Comparison of ENCODE assay signal across 8 mouse cellular contexts in genomic region chr1:186609793-186610233, GRCm38 (mm10).
DNase-seq lines count a peak whose midpoint lies in the region; ATAC-seq and TF ChIP-seq lines count a peak whose summit lies in the region.

No protein-coding gene starts in this region.

- no peaks in the 10 kb centered on the region for H3K9me3 ChIP-seq in forebrain, embryonic 16.5 days (ENCODE audit: control insufficient read depth, low read length)

- no peak overlapping the region for H3K4me3 ChIP-seq in forebrain, embryonic 16.5 days (replicated peaks; ENCODE audit: low read length)
- H3K4me3 ChIP-seq in lung, adult 2 months (replicated peaks; ENCODE audit: extremely low read depth, low read depth, low read length) = no peak overlapping the region

- WGBS in forebrain, embryonic 16.5 days = 2% methylated on average over 9 of the region's 10 CpGs
- 6% methylated on average over 10 of the region's 10 CpGs for WGBS in lung, adult 2 months

- no peaks in the 10 kb centered on the region for H3K36me3 ChIP-seq in forebrain, embryonic 16.5 days (ENCODE audit: control insufficient read depth, insufficient read depth)

- H3K27me3 ChIP-seq in forebrain, embryonic 16.5 days (replicated peaks; ENCODE audit: control insufficient read depth, insufficient read depth, low read length) = no peaks in the 10 kb centered on the region

- H3K4me2 ChIP-seq in forebrain, embryonic 16.5 days (ENCODE audit: low read length) = peak overlapping the region; percentile 35

- TF ChIP-seq CTCF in lung, adult 2 months (IDR thresholded peaks at IDR 0.05; ENCODE audit: insufficient read depth, low read length) = no peak

- TF ChIP-seq POLR2A in lung, adult 2 months (IDR thresholded peaks at IDR 0.05; ENCODE audit: borderline replicate concordance, extremely low read depth, low read depth, low read length) = no peak

- peak; percentile 68 to 71 for DNase-seq in cerebellum, postnatal 10 days
- no peak for DNase-seq in cerebellum, adult 9-11 months
- peak; percentile 88 for DNase-seq in adipocyte (ENCODE audit: low spot score)
- DNase-seq in heart, postnatal 4 days = peak; percentile 66
- DNase-seq in lung, adult 2 months = peak; percentile 20
- peak; percentile 24 for DNase-seq in right cerebral cortex, postnatal 25 days
- DNase-seq in spleen, postnatal 4 days (ENCODE audit: low spot score in 2 of 2) = no peak

- peaks cover 9% of the 10 kb centered on the region for H3K4me1 ChIP-seq in forebrain, embryonic 16.5 days (replicated peaks; ENCODE audit: control insufficient read depth, insufficient read depth, low read length)
- peaks cover 4% of the 10 kb centered on the region for H3K4me1 ChIP-seq in lung, adult 2 months (ENCODE audit: control insufficient read depth, insufficient read depth, low read length)

- peak; percentile 80 for ATAC-seq in forebrain, embryonic 16.5 days

- 0 out of 2 replicates have a peak overlapping the region, but pooled peaks have one; percentile 22 for H3K9ac ChIP-seq in forebrain, embryonic 16.5 days (replicated peaks; ENCODE audit: low read depth, low read length)

- H3K27ac ChIP-seq in forebrain, embryonic 16.5 days (ENCODE audit: low read length) = peak overlapping the region; percentile 39; the same call in 1 of the 2 replicates

Comparison
In these comparisons a context has a peak if more than half of its experiments do, and no peak if none do; other contexts are left out.
1. DNase-seq: peak in cerebellum, postnatal 10 days (2 of 2), adipocyte (single experiment), heart, postnatal 4 days (single experiment), lung, adult 2 months (single experiment) and right cerebral cortex, postnatal 25 days (single experiment); none in cerebellum, adult 9-11 months (single experiment) and spleen, postnatal 4 days (0 of 2).